Mouse (Mus musculus) spleen, adult 2 months (tissue): ENCODE data around the gene Rbp3.

Experiments
- CTCF ChIP-seq: fragments of 200-500 bp; IDR thresholded peaks from 2 replicates; pipeline ENCODE4 v1.5.1; 2011; ENCODE audit warnings: mild to moderate bottlenecking, inconsistent platforms; ENCODE audit not compliant: insufficient read depth, insufficient read length, insufficient replicate concordance; ENCODE audit errors: extremely low read depth
- POLR2A ChIP-seq: fragments of 200-500 bp; IDR thresholded peaks from 2 replicates; pipeline ENCODE4 v1.6.1; 2011; ENCODE audit warnings: low read depth, low read length, inconsistent platforms

DNA sequence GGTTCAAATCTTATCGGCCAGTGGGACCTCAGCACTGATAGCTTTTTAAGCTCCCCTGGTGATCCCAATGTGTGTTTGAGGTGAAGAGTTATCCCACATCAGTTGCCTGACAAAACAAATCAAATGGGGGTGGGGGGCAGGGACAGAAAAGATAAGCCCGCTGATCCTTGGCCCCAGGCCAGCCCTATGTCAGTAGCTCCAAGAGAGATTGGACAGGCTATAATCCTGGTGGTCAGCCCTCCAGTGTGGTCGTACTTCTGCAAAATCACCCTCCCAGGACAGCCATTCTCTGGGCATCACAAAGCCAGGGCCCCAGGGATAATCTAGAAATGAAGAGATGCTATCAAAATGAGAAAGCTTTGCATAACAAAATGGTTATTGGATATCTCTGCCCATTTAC, 5.0 kb downstream of the Rbp3 start:
- no peak for TF ChIP-seq CTCF
- TF ChIP-seq POLR2A, result no peak
